ENCODE assay signal across 9 mouse cellular contexts in genomic region chr5:101663176-101663575, GRCm38 (mm10). TPM values are rescaled to one million over a fixed set of nuclear protein-coding genes. Genes with fewer than 3 reads are reported as not detected.
DNase-seq lines count a peak whose midpoint lies in the region; ATAC-seq and TF ChIP-seq lines count a peak whose summit lies in the region.
"Had no signal": no experiment of that assay in that cellular context is flagged by ENCODE, and none has a peak within 500 bp of the region (broad histone marks: within the 10 kb centered on the region; RNA-seq: fewer than 3 reads in every experiment).

No protein-coding gene starts in this region.

- ATAC-seq in common myeloid progenitor, adult 5-6 weeks (replicated peaks; ENCODE audit: low read depth, poor library complexity, severe bottlenecking) = peak; percentile 45
- ATAC-seq in heart, postnatal 0 days (ENCODE audit: insufficient read depth, low read depth) = peak; percentile 68
- no peak for ATAC-seq in neural tube, embryonic 11.5 days (ENCODE audit: insufficient read depth, low FRiP score, low TSS enrichment)

- H3K27ac ChIP-seq in heart, postnatal 0 days (ENCODE audit: low read depth) = no peak overlapping the region
- H3K27ac ChIP-seq in neural tube, embryonic 11.5 days (ENCODE audit: low read depth, low read length) = peak overlapping the region; percentile 77; the same call in 1 of the 2 replicates

- H3K4me3 ChIP-seq in heart, postnatal 0 days (ENCODE audit: low read depth, low read length) = peak overlapping the region; percentile 48
- H3K4me3 ChIP-seq in neural tube, embryonic 11.5 days (ENCODE audit: low read depth, low read length) = peak overlapping the region; percentile 43

- H3K4me1 ChIP-seq in heart, postnatal 0 days (ENCODE audit: control insufficient read depth, insufficient read depth) = peaks cover 21% of the 10 kb centered on the region
- H3K4me1 ChIP-seq in neural tube, embryonic 11.5 days (ENCODE audit: control insufficient read depth, insufficient read depth, low read length) = peaks cover 14% of the 10 kb centered on the region

- no peaks in the 10 kb centered on the region for H3K36me3 ChIP-seq in heart, postnatal 0 days (replicated peaks; ENCODE audit: control insufficient read depth, insufficient read depth, low read length)
- H3K36me3 ChIP-seq in neural tube, embryonic 11.5 days (ENCODE audit: control insufficient read depth, insufficient read depth, low read length) = no peaks in the 10 kb centered on the region

- no peaks in the 10 kb centered on the region for H3K9me3 ChIP-seq in heart, postnatal 0 days (replicated peaks; ENCODE audit: control insufficient read depth, low read length)
- H3K9me3 ChIP-seq in neural tube, embryonic 11.5 days (ENCODE audit: control insufficient read depth, low read length) = no peaks in the 10 kb centered on the region

- peak; percentile 19; the same call in 1 of the 2 replicates for TF ChIP-seq CTCF in heart, postnatal 0 days (IDR thresholded peaks at IDR 0.05; ENCODE audit: low read depth)

- TF ChIP-seq EP300 in heart, postnatal 0 days (IDR thresholded peaks at IDR 0.05; ENCODE audit: low read depth) = no peak

- peak; percentile 43 for DNase-seq in kidney, adult 18-20 months
- no peak for DNase-seq in kidney, adult 11 months
- DNase-seq in heart, postnatal 0 days (ENCODE audit: low spot score) = no peak
- peak; percentile 45 for DNase-seq in liver
- DNase-seq in neural tube, embryonic 11.5 days (ENCODE audit: low spot score) = peak; percentile 80
- no peak for DNase-seq in spleen, adult 18-20 months
- DNase-seq in cerebellum, adult 11 months = no peak

- H3K27me3 ChIP-seq in heart, postnatal 0 days (ENCODE audit: control insufficient read depth, insufficient read depth, low read length) = peaks cover 100% of the 10 kb centered on the region
- H3K27me3 ChIP-seq in neural tube, embryonic 11.5 days (ENCODE audit: control insufficient read depth, insufficient read depth, low read length) = peaks cover 98% of the 10 kb centered on the region

- WGBS in heart, postnatal 0 days = 2% methylated on average over 23 of the region's 23 CpGs
- WGBS in neural tube, embryonic 11.5 days = under 1% methylated on average over 23 of the region's 23 CpGs

- no peak overlapping the region for H3K9ac ChIP-seq in heart, postnatal 0 days (replicated peaks; ENCODE audit: low read depth, low read length)
- peak overlapping the region; percentile 62 for H3K9ac ChIP-seq in neural tube, embryonic 11.5 days (ENCODE audit: low read length)

- H3K4me2 ChIP-seq in heart, postnatal 0 days (ENCODE audit: low read depth, low read length) = peak overlapping the region; percentile 63
- H3K4me2 ChIP-seq in neural tube, embryonic 11.5 days (ENCODE audit: low read depth) = peak overlapping the region; percentile 43

RNA-seq across cellular contexts. Expression of gene Nkx6-1, which starts 1.6 kb away (rescaled TPM):
- not detected in 2 replicates for total RNA-seq in common myeloid progenitor, adult 5-6 weeks (2017)
- not detected in 2 replicates for total RNA-seq in heart, postnatal 0 days (2014; rRNA removed; ENCODE audit: low replicate concordance)
- polyA plus RNA-seq in heart, postnatal 0 days (2015; fragmentation: Nextera tagmentation; extraction: Ambion mirVana) = not detected in 2 replicates
- polyA plus RNA-seq in neural tube, embryonic 11.5 days (2014; fragmentation: Nextera tagmentation; extraction: Ambion mirVana) = 7.4 and 7.5 TPM in 2 replicates
- polyA plus RNA-seq: spleen, adult 2 months had no signal

Comparison
In these comparisons a context has a peak if more than half of its experiments do, and no peak if none do; other contexts are left out.
1. DNase-seq: peak in kidney, adult 18-20 months (single experiment), liver (single experiment) and neural tube, embryonic 11.5 days (single experiment); none in kidney, adult 11 months (single experiment), heart, postnatal 0 days (single experiment), spleen, adult 18-20 months (0 of 2) and cerebellum, adult 11 months (single experiment).